Mouse (Mus musculus) neutrophil, adult 59 days (primary cell): ENCODE measurements around the gene Myl12a. TPM values are rescaled to one million over a fixed set of nuclear protein-coding genes. Genes with fewer than 3 reads are reported as not detected.

Experiments used
- total RNA-seq, 2 experiments: library from RNA; stranded (reverse); gene quantifications; 1 replicate in 1 of 2; 2 replicates in 1 of 2; pipeline ENCODE4 v1.2.4; 2023

The Myl12a gene
- 100 to 1,000 TPM; 382 to 384 TPM for total RNA-seq

DNA sequence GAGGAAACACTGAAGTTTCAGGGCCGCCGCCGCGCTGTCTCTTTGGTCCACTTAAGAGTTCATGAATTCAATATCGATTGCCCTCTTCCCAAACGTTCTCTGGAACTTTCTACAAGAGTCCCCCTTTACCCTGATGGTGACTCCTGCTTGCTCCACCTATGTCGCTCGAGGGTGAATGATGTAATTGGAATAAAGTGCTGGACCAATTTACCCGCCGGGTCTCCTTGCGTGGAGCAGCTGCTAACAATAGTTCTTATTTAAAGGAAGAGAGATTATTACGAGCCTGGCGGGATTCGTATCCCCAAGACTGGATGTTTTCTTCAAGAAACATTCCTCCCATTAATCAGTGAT, at the start of gene Myl12a:
Gene Myl12a, minus strand, starts transcription at position 135 of the 351 bp plus-strand sequence.

DNA sequence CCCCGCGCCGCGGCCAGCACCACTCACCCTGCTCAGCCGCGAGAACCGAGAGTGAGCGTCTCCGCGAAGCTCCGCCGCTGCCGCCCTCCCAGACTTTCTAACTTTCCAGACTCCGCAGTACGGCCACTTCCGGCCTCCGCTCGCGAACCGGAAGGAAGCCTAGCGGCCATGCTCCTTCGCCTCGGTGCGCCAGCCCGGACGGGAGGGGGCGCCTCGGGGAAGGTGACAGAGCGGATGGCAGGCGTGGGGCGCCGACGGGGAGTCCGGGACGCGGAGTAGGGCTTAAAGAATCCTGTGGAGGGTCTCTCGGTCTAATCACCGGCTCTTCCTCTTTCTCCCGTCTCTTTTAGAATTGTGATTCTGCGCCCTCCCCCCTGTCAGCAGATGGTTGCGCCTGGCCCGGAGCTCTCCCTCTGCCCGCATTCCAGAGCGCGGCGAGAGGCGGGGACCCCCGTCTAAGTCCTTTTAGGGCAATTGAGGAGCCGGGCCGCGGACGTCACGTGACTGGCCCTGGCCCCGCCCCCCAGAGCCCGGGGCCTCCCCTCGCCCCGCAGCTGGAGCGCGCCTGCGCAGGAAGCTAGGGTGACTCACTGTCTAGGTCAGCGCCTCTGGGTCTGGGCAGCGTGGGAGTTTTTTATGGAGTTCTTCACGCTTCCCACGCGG, 466 bp downstream of the Myl12a start, which contains the start of gene Myom1:
Gene Myom1, plus strand, starts transcription at position 553 of the 663 bp plus-strand sequence.

Other genes with a start within 250 kb of the Myl12a start
- gene Tgif1, start 149.3 kb downstream of the Myl12a start, total RNA-seq, result 10 to 100 TPM; 29.2 to 43.7 TPM
- gene Myom1, start 245 bp downstream of the Myl12a start, total RNA-seq, result 1 to 10 TPM; 1.7 to 1.9 TPM
- gene Lpin2, start 179.7 kb upstream of the Myl12a start, total RNA-seq, result 10 to 100 TPM; 54.1 to 58.9 TPM